Mouse (Mus musculus) midbrain, embryonic 11.5 days (tissue): ENCODE measurements around the gene Pgm5. TPM values are rescaled to one million over a fixed set of nuclear protein-coding genes. Genes with fewer than 3 reads are reported as not detected.

Experiments
- ATAC-seq: fragments of 200-750 bp; cut with Nextera tagmentation; 2 replicates; pipeline ENCODE4 v1.8.0; 2017; ENCODE audit warnings: moderate TSS enrichment, moderate library complexity; ENCODE audit not compliant: low FRiP score
- DNase-seq: peaks from one replicate; pipeline ENCODE4 v3.0.0; 2015; ENCODE audit warnings: low spot score; ENCODE audit errors: missing footprints
- H3K27ac ChIP-seq: fragments of 300-500 bp; sonication (generic); 2 replicates; pipeline ENCODE4 v1.5.1; 2014; ENCODE audit warnings: low read depth, low read length
- H3K27me3 ChIP-seq: fragments of 300-500 bp; sonication (generic); 2 replicates; pipeline ENCODE4 v1.6.1; 2014; ENCODE audit warnings: mild to moderate bottlenecking, low read length, moderate library complexity, mixed read lengths; ENCODE audit not compliant: control insufficient read depth, insufficient read depth
- H3K36me3 ChIP-seq: fragments of 300-500 bp; sonication (generic); 2 replicates; pipeline ENCODE4 v1.6.1; 2014; ENCODE audit warnings: mild to moderate bottlenecking, low read length, moderate library complexity, mixed read lengths; ENCODE audit not compliant: control insufficient read depth, insufficient read depth
- H3K4me1 ChIP-seq: fragments of 300-500 bp; sonication (generic); 2 replicates; pipeline ENCODE4 v1.6.1; 2014; ENCODE audit warnings: low read length; ENCODE audit not compliant: control insufficient read depth, insufficient read depth
- H3K4me2 ChIP-seq: fragments of 300-500 bp; sonication (generic); 2 replicates; pipeline ENCODE4 v1.6.1; 2014; ENCODE audit warnings: mild to moderate bottlenecking, moderate library complexity
- H3K4me3 ChIP-seq: fragments of 300-500 bp; sonication (generic); 2 replicates; pipeline ENCODE4 v1.5.1; 2014; ENCODE audit warnings: low read depth, low read length
- H3K9ac ChIP-seq: fragments of 300-500 bp; sonication (generic); 2 replicates; pipeline ENCODE4 v1.6.1; 2014; ENCODE audit warnings: low read length
- H3K9me3 ChIP-seq: fragments of 300-500 bp; sonication (generic); 2 replicates; pipeline ENCODE4 v1.6.1; 2016; ENCODE audit warnings: low read length; ENCODE audit not compliant: control insufficient read depth
- WGBS: fragments of 180-500 bp; shearing (Covaris S2); extraction: QIAGEN DNeasy Blood & Tissue Kit; methylation state at CpG from one replicate; pipeline ENCODE4 v1.1.7; 2014; 5-methylcytosine and 5-hydroxymethylcytosine counted together
- polyA plus RNA-seq: library from polyadenylated mRNA; unstranded; fragments of >200 nt; fragmentation: Nextera tagmentation; extraction: Ambion mirVana; gene quantifications from 2 replicates; pipeline ENCODE4 v1.2.1, GENCODE M21; 2014

Gene Pgm5
- polyA plus RNA-seq, 1 experiment from 2014 or later: 0.19 TPM

- H3K9me3 ChIP-seq: no peaks in the 10 kb centered on the region
- no peak overlapping the region for H3K4me3 ChIP-seq
- H3K4me2 ChIP-seq: no peak overlapping the region
- H3K27ac ChIP-seq: no peak overlapping the region
- no peak overlapping the region for H3K9ac ChIP-seq
- H3K36me3 ChIP-seq: no peaks in the 10 kb centered on the region
- DNase-seq (no peak), ATAC-seq (no peak)
- WGBS: 83% methylated on average over 3 of the region's 3 CpGs
- H3K27me3 ChIP-seq: no peaks in the 10 kb centered on the region
- no peaks in the 10 kb centered on the region for H3K4me1 ChIP-seq
Measured at GRCm38 (mm10) chr19:24667527-24667926, 194.1 kb downstream of the Pgm5 start.

GRCm38 (mm10) chr19:24665771-24666170 is 195.9 kb downstream of the Pgm5 start:
- H3K9me3 ChIP-seq: no peaks in the 10 kb centered on the region
- WGBS: 79% methylated on average over 11 of the region's 11 CpGs
- no peak for ATAC-seq
- no peaks in the 10 kb centered on the region for H3K27me3 ChIP-seq
- no peak overlapping the region for H3K4me2 ChIP-seq
- no peak overlapping the region for H3K27ac ChIP-seq
- no peaks in the 10 kb centered on the region for H3K36me3 ChIP-seq
- H3K4me1 ChIP-seq: no peaks in the 10 kb centered on the region
- no peak overlapping the region for H3K9ac ChIP-seq
- no peak for DNase-seq
- H3K4me3 ChIP-seq: no peak overlapping the region

- Histone ChIP-seq H3K27me3 (no peaks in the 10 kb centered on the region), H3K4me3 (no peak overlapping the region), H3K4me1 (no peaks in the 10 kb centered on the region), H3K9me3 (no peaks in the 10 kb centered on the region), H3K4me2 (no peak overlapping the region), H3K27ac (no peak overlapping the region), H3K9ac (no peak overlapping the region), H3K36me3 (no peaks in the 10 kb centered on the region)
- no peak for DNase-seq
- WGBS: 93% methylated on average over 2 of the region's 2 CpGs
- ATAC-seq: no peak
Measured at GRCm38 (mm10) chr19:24662346-24662745, 199.3 kb downstream of the Pgm5 start.

- ATAC-seq (no peak), DNase-seq (no peak)
- no peaks in the 10 kb centered on the region for H3K36me3 ChIP-seq
- no peaks in the 10 kb centered on the region for H3K27me3 ChIP-seq
- H3K27ac ChIP-seq: no peak overlapping the region
- no peak overlapping the region for H3K4me2 ChIP-seq
- H3K4me1 ChIP-seq: no peaks in the 10 kb centered on the region
- no peaks in the 10 kb centered on the region for H3K9me3 ChIP-seq
- 84% methylated on average over 3 of the region's 3 CpGs for WGBS
- H3K9ac ChIP-seq: no peak overlapping the region
- no peak overlapping the region for H3K4me3 ChIP-seq
Measured at GRCm38 (mm10) chr19:24656981-24657380, 204.7 kb downstream of the Pgm5 start.

GRCm38 (mm10) chr19:24653230-24653799 is 208.3 kb downstream of the Pgm5 start:
- no peak for ATAC-seq
- H3K9ac ChIP-seq: no peak overlapping the region
- no peaks in the 10 kb centered on the region for H3K9me3 ChIP-seq
- 81% methylated on average over 9 of the region's 9 CpGs for WGBS
- no peak overlapping the region for H3K4me2 ChIP-seq
- H3K4me1 ChIP-seq: no peaks in the 10 kb centered on the region
- DNase-seq: no peak
- H3K27ac ChIP-seq: no peak overlapping the region
- H3K4me3 ChIP-seq: no peak overlapping the region
- H3K36me3 ChIP-seq: no peaks in the 10 kb centered on the region
- H3K27me3 ChIP-seq: no peaks in the 10 kb centered on the region

- ATAC-seq (no peak), DNase-seq (no peak)
- Histone ChIP-seq H3K9ac (no peak overlapping the region), H3K9me3 (no peaks in the 10 kb centered on the region), H3K4me1 (no peaks in the 10 kb centered on the region), H3K36me3 (no peaks in the 10 kb centered on the region), H3K27ac (no peak overlapping the region), H3K4me2 (no peak overlapping the region), H3K27me3 (no peaks in the 10 kb centered on the region), H3K4me3 (no peak overlapping the region)
- WGBS: 41% methylated on average over 6 of the region's 6 CpGs
Measured at GRCm38 (mm10) chr19:24652342-24653019, 209.2 kb downstream of the Pgm5 start.

- Histone ChIP-seq H3K36me3 (no peaks in the 10 kb centered on the region), H3K27me3 (no peaks in the 10 kb centered on the region), H3K9ac (no peak overlapping the region), H3K9me3 (no peaks in the 10 kb centered on the region), H3K27ac (no peak overlapping the region), H3K4me1 (no peaks in the 10 kb centered on the region), H3K4me3 (no peak overlapping the region), H3K4me2 (no peak overlapping the region)
- DNase-seq (no peak), ATAC-seq (no peak)
- WGBS: 34% methylated on average over 2 of the region's 2 CpGs
Measured at GRCm38 (mm10) chr19:24651595-24651994, 210.1 kb downstream of the Pgm5 start.

- DNase-seq: no peak
- no peak overlapping the region for H3K4me3 ChIP-seq
- no peaks in the 10 kb centered on the region for H3K27me3 ChIP-seq
- H3K4me2 ChIP-seq: no peak overlapping the region
- H3K4me1 ChIP-seq: no peaks in the 10 kb centered on the region
- no peak overlapping the region for H3K9ac ChIP-seq
- 78% methylated on average over 8 of the region's 8 CpGs for WGBS
- no peaks in the 10 kb centered on the region for H3K36me3 ChIP-seq
- no peaks in the 10 kb centered on the region for H3K9me3 ChIP-seq
- H3K27ac ChIP-seq: no peak overlapping the region
- no peak for ATAC-seq
Measured at GRCm38 (mm10) chr19:24650428-24650827, 211.2 kb downstream of the Pgm5 start.

GRCm38 (mm10) chr19:24648016-24648415 is 213.6 kb downstream of the Pgm5 start:
- ATAC-seq: no peak
- H3K4me2 ChIP-seq: no peak overlapping the region
- no peak overlapping the region for H3K9ac ChIP-seq
- no peak overlapping the region for H3K4me3 ChIP-seq
- 84% methylated on average over 8 of the region's 8 CpGs for WGBS
- H3K4me1 ChIP-seq: no peaks in the 10 kb centered on the region
- no peak overlapping the region for H3K27ac ChIP-seq
- no peaks in the 10 kb centered on the region for H3K27me3 ChIP-seq
- H3K36me3 ChIP-seq: no peaks in the 10 kb centered on the region
- H3K9me3 ChIP-seq: no peaks in the 10 kb centered on the region
- DNase-seq: no peak
